Mouse (Mus musculus) splenic B cell, adult 2 months (primary cell): ENCODE measurements around the gene Lman2l.

Experiments used
- DNase-seq: peaks from one replicate; pipeline ENCODE4 v3.0.0-alpha.2; 2011; ENCODE audit warnings: low read depth, low spot score
- H3K27me3 ChIP-seq: 2 replicates; pipeline ENCODE4 v1.6.1; 2012; ENCODE audit warnings: mild to moderate bottlenecking, low read length, moderate library complexity, mixed read lengths; ENCODE audit not compliant: control insufficient read depth, poor library complexity, insufficient read depth, severe bottlenecking
- H3K36me3 ChIP-seq: 2 replicates; pipeline ENCODE4 v1.6.1; 2012; ENCODE audit warnings: mild to moderate bottlenecking, low read length, moderate library complexity, mixed read lengths; ENCODE audit not compliant: control insufficient read depth, poor library complexity, insufficient read depth, severe bottlenecking

Lman2l gene

GRCm38 (mm10) chr1:36444471-36445464 is at the start of gene Lman2l:
Gene Lman2l, minus strand, starts transcription at chr1:36445271.
- DNase-seq = peak; percentile 94
- Histone ChIP-seq H3K36me3 (peaks cover 2% of the 10 kb centered on the region; the same call in 1 of the 2 replicates), H3K27me3 (no peaks in the 10 kb centered on the region)

GRCm38 (mm10) chr1:36493299-36493698 is 48.2 kb upstream of the Lman2l start:
- no peak for DNase-seq

GRCm38 (mm10) chr1:36492416-36493139 is 47.5 kb upstream of the Lman2l start:
- Histone ChIP-seq H3K27me3 (no peaks in the 10 kb centered on the region), H3K36me3 (no peaks in the 10 kb centered on the region)
- no peak for DNase-seq

More at GRCm38 (mm10) chr1:36493299-36493698, 48.2 kb upstream of the Lman2l start:
- peaks cover 3% of the 10 kb centered on the region for H3K36me3 ChIP-seq
- H3K27me3 ChIP-seq = no peaks in the 10 kb centered on the region

GRCm38 (mm10) chr1:36489661-36490060 is 44.6 kb upstream of the Lman2l start:
- Histone ChIP-seq H3K36me3 (no peaks in the 10 kb centered on the region), H3K27me3 (no peaks in the 10 kb centered on the region)
- DNase-seq = no peak

GRCm38 (mm10) chr1:36487111-36487510 is 42.0 kb upstream of the Lman2l start:
- Histone ChIP-seq H3K27me3 (no peaks in the 10 kb centered on the region), H3K36me3 (no peaks in the 10 kb centered on the region)
- DNase-seq = no peak

- no peak for DNase-seq
- Histone ChIP-seq H3K27me3 (no peaks in the 10 kb centered on the region), H3K36me3 (no peaks in the 10 kb centered on the region)
Measured at GRCm38 (mm10) chr1:36485080-36485479, 40.0 kb upstream of the Lman2l start.

GRCm38 (mm10) chr1:36483825-36484224 is 38.8 kb upstream of the Lman2l start:
- DNase-seq = no peak
- H3K36me3 ChIP-seq = no peaks in the 10 kb centered on the region
- no peaks in the 10 kb centered on the region for H3K27me3 ChIP-seq

- Histone ChIP-seq H3K27me3 (no peaks in the 10 kb centered on the region), H3K36me3 (no peaks in the 10 kb centered on the region)
- DNase-seq = no peak
Measured at GRCm38 (mm10) chr1:36479903-36480899, 35.1 kb upstream of the Lman2l start.

- no peaks in the 10 kb centered on the region for H3K27me3 ChIP-seq
- DNase-seq = no peak
Measured at GRCm38 (mm10) chr1:36478343-36478795, 33.3 kb upstream of the Lman2l start.

GRCm38 (mm10) chr1:36476426-36476825 is 31.4 kb upstream of the Lman2l start:
- DNase-seq = no peak
- H3K36me3 ChIP-seq = no peaks in the 10 kb centered on the region
- no peaks in the 10 kb centered on the region for H3K27me3 ChIP-seq

More at GRCm38 (mm10) chr1:36478343-36478795, 33.3 kb upstream of the Lman2l start:
- no peaks in the 10 kb centered on the region for H3K36me3 ChIP-seq

GRCm38 (mm10) chr1:36475480-36476110 is 30.5 kb upstream of the Lman2l start:
- no peaks in the 10 kb centered on the region for H3K36me3 ChIP-seq
- no peak for DNase-seq
- H3K27me3 ChIP-seq = no peaks in the 10 kb centered on the region

- DNase-seq = no peak
- H3K36me3 ChIP-seq = no peaks in the 10 kb centered on the region
- no peaks in the 10 kb centered on the region for H3K27me3 ChIP-seq
Measured at GRCm38 (mm10) chr1:36474646-36475045, 29.6 kb upstream of the Lman2l start.

GRCm38 (mm10) chr1:36473211-36473780 is 28.2 kb upstream of the Lman2l start:
- DNase-seq = peak; percentile 56
- Histone ChIP-seq H3K36me3 (no peaks in the 10 kb centered on the region), H3K27me3 (no peaks in the 10 kb centered on the region)
